Mouse (Mus musculus): ENCODE data around the gene Masp1.

Gene Masp1

DNA sequence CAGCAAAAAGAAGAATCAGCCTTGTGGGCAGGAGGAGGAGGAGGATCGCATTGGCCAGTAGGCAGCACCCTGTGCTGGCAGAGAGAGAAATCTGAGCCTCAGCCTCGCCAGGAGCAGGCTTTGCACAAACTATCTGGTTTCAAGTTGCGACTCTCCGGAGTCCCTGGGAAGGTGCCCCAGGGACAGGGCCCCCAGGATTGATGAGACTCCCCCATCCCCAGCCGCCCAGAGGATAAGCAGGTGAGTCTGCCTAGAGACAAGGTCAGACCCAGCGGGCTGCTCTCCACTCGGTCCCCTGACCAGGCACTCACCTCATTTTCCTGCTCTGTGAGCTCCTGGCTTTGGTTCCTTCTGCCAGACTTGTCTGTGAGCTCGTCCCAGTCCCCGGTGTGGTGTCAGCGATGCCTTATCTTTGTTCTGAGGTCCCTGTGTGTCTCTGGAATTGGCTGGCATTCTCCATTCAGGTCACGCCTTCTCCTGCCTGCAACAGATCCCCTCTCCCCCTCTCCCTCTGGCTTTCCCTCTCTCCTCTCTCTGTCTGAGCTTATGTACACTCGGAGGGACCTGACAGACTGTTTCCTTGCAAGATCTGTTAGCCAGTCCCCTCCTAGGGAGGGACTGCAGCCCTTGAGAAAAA is at the start of gene Masp1, which contains the start of gene Rtp4:
Gene Masp1 (minus strand): TSS at position 581 of the 637 bp plus-strand sequence.
Gene Rtp4 (plus strand): TSS at position 57 of the 637 bp plus-strand sequence.
- in situ Hi-C loops (cut with MboI, MseI) = no loop called here

DNA sequence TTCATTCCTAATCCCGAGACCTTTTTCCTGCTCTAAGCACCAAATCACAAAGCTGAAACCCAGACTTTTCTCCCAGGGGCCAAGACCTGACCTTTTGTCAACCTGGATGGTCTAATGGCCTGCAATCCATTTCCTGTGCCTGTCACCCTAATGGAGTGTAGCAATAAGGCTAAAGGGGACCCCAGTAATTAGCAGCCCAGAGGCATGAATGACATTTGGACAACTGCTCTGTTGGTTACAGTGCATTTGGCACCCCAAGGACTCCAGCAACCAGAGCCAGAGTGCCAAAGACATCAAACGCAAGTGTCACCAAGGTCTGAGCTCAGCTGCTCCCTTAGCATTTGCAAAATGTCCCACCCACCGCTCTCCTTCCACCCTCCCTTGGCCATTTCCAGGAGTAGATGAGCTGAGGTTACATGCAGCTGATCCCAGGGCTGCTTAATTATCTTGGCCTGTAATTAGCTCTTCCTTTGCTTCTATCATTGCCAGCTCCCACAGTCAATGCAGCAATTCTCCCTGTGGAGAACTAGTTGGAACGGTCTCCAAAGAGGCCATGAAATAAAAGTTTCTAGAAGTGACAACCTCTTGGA is 47.8 kb upstream of the Masp1 start:
- in situ Hi-C loops (cut with MboI, MseI) = no loop called here

DNA sequence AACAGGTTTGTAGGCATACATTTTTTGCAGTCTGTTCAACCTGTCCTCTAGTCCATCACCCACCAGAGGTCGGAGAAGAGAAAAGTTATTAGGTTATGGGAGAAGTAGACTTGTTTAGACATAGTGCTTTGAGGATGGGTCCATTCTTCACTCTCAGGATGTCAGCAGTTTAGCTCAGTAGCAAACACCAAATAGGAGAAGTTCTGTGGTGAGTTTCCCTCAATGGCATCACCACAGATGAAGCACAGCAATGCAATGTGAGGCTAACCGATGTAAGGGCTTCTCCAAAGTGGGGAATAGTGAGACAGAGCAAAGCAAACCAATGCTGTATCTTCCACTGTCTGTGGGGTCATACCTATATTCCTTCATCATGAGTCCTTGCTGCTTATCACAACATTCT is 37.1 kb upstream of the Masp1 start:
- in situ Hi-C loops (cut with MboI, MseI) = no loop called here

DNA sequence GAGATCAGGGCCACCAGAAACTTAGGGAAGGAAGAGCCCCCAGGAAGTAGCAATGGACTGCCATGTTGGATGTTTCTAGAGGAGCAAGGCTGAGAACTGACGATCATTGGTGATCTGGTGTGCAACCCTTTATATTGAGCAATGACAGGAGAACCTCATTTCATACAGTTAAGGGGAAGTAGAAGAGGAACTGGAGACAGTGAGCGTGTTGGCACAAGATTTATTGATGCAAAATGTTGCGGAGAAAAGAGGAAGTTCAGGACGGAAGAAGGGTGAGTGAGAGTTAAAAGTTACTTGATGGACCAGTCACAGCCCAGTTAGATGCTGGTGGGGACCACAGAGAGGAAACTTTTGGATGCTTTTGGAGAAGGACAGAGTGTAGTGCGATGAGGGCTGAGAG is 36.6 kb upstream of the Masp1 start:
- in situ Hi-C loops (cut with MboI, MseI) = no loop called here

DNA sequence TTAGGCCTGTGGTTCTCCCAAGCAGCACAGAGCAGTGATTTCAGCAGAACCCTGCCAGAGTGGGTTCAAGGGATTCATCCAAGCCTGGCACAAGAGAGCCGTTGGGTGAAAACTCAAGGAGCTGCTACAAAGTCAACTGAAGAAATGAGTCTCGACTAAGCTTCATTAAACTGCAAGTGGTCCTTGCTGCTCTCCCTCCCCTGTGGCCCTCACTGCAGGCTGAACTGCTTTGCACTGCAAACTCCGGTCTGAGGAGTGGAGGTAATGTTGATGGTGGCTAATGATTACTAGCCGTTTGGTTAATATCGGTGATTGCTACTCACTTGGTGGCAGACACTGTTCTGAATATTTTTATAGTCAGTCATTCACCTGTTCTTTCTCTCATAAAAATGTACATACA is 34.1 kb upstream of the Masp1 start:
- in situ Hi-C loops (cut with MboI, MseI) = loop anchor here (5.0 kb wide), 1 partner anchor 343 kb away; no protein-coding TSS in a partner anchor

DNA sequence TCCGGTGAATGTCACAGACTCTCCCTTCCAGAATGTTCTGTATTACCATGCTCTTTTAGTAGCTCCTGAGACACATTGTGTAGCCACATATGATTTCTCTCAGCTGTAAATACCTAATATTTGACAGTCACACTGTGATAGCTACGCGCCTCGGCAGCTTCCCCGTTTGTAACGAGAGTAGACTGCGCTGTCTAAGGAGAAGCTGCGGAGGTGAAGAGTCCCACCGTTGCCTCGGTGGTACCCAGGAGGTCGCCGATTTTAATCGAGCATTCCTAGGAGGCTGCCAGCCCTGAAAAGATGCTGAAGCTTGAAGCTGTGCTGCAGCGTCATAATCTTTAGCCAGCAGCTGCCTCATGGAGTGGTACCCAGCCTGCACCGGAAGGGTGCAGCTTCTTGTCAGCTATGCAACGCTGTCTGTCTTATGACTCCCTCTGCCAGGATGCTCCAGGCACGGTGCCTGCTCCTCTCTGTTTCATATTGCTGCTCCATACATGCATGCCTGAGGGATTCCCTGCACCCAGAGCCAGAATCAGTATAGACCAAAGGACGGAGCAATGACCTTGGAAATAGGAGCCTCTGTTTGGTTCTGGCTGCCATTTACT is 30.5 kb upstream of the Masp1 start:
- in situ Hi-C loops (cut with MboI, MseI) = loop anchor here (5.0 kb wide), 1 partner anchor 346 kb away; no protein-coding TSS in a partner anchor

DNA sequence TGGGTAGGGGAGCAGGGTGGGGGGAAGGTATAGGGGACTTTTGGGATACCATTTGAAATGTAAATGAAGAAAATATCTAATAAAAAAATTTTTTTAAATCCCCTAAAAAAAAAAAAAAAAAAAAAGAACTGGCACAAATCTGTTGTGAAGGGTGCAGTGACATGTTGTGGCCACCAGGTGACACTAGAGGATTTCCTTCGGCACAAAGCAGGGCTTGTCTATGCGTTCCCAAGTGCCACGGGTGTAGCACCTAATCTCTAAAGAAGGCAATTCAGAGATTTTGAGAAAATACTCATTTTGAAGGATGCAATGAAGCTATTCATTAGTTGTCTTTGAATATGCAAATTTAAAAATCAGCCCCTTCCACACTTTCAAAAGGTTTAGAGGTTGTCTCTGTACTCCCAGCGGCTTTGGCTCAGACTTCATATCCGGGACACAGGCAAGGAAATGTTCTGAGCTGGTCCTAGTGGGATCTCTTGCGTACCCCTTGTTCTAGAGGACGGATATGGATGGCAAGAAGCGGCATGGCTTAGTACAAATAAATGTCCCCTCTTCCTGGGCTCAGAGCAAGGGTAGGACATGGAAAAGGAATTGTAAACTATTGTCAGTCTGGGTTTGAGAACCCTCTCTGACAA is 29.8 kb upstream of the Masp1 start:
- in situ Hi-C loops (cut with MboI, MseI) = loop anchor here (5.0 kb wide), 1 partner anchor 347 kb away; no protein-coding TSS in a partner anchor

DNA sequence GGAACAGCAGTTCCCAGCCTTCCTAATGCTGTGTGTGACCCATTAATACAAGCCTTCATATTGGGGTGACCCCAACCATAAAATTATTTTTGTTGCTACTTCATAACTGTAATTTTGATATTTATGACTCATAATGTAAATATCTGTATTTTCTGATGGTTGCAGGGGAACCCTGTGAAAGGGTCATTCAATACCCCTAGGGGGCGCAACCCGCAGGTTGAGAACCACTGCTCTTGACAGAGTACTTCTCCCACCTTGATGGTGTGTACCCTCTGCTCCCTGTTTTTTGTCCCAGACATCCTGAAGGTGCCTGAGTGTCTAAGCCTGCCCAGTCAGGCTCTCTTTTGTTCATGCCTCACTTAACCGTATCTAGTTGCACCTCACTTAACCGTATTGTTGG is 27.2 kb upstream of the Masp1 start:
- in situ Hi-C loops (cut with MboI, MseI) = no loop called here

DNA sequence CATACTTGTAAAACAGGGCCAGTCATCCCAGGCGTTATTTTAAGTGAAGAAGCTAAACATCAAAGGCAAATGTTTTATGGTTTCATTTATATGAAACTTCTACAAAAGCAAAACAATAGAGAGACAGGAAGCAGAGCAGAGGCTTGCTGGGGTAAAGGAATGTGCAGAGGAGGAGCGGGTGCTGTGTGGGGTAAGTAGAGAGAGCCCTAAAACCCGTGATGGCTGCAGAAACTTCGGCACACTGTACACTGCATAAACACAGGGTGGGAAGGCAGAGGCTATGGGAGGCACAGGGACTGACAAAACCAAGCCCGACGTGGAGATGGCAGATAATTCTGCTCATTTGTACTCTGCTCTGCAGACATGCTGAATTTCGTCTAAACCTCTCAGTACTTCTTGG is 23.7 kb upstream of the Masp1 start:
- in situ Hi-C loops (cut with MboI, MseI) = no loop called here

DNA sequence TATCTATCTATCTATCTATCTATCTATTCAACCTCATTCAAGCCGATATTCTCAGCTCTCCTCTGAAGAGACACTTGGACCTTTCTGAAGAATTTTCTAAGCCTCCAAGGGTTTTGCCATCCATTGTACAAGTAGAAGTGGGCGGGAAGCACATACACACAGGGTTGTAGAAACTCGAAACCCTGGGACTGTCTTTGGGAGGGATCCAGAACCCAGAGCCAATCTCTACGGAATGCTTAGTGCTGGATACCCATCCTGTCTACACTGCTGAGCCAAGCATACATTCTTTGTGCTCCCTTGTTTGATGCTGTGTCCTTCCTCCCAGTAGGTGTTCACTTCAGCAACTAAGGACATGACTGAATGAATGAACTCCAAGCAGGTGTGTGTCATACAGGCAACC is 22.3 kb upstream of the Masp1 start:
- in situ Hi-C loops (cut with MboI, MseI) = no loop called here

DNA sequence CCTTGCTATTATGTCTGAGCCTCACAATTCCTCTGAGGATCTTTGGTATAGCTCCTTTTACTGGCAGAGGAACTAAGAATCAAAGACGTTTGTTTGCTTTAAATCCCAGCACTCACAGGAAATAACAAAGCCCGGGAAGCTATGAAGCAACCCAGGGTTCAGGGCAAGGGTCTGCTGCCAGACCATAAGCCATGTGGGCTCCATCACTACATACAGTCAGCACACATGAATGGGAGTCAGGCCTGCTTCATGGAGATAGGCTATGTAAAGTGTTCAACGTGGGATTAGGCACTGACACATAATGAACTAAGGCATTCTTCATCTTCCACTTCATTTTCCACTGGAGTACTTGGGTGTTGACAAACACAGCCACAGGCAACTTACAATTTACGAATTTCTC is 20.4 kb upstream of the Masp1 start:
- in situ Hi-C loops (cut with MboI, MseI) = no loop called here

DNA sequence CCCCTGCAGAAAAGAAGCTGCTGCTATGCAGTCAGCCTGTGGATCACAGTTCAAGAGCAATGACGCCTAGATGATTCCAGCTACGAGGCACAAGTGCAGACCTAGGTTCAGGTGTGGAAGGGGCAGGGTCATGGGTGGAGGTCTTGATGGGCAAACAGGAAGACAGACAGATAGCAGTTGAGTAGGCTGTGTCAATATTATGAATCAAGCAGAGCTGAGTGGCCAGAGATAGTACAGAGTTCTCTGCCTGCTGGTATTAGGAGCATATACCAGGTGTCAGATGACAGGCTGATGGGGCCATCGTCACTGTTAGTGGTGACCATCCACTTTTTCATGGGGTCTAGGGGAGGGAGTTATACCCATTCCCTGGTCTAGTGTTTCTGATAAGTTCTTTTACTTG is 13.1 kb upstream of the Masp1 start:
- in situ Hi-C loops (cut with MboI, MseI) = no loop called here

DNA sequence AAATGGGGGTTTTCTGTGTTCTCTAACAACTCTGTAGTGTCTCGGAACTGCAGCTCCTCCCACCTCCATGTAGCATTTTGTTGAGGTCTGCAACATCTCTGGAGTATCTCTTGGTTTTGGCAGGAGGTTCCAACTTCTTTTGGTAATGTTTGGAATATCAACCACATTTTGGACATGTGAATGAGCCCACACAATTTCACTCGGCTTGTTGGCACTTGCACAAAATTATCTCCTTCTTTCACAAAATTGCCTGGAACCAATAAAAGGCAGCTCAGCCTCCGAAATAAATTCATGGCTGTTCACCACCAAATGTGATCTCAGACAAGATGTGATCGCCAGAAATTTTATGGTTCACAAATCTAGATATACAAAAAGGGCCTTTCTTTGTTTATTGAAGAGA is 8.6 kb upstream of the Masp1 start:
- in situ Hi-C loops (cut with MboI, MseI) = no loop called here

DNA sequence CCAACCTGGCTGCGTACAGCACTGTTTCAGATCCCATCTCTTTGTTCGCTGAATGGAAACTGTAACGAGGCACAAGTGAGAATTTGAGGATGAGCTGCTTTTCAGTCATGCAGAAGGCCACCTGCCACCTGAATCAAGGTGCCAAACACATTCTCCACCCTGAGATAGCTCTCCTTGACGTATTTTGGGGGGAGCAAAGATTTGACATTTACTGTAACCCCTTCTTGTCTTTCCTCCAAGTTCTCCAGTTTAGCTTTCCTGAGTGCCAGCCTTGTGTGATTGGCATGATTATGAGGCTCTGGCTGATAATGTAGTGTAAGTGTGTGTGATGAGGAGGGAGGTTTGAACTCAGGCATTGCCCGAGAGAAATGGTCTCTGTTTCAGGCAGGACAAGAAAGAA is 1.5 kb upstream of the Masp1 start:
- in situ Hi-C loops (cut with MboI, MseI) = no loop called here

DNA sequence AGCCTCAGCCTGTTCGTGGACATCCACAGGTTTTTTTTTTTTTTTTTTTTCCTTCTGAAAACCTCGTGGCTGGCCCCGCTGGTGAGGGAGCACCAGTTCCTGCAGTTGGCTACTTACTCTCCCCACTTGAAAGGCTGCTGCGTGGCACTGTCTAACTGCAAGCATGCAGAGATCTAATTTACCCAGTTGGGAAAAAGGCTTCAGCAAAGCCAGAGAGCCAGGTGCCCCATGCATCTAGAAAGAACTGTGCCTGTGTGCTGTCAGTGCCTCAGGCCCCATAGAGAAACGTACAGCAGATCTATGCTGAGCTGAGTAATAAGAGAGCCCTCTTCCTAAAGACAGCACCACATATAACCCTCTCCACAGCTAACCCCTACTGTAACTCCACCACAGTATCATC is 477 bp upstream of the Masp1 start:
- in situ Hi-C loops (cut with MboI, MseI) = no loop called here

DNA sequence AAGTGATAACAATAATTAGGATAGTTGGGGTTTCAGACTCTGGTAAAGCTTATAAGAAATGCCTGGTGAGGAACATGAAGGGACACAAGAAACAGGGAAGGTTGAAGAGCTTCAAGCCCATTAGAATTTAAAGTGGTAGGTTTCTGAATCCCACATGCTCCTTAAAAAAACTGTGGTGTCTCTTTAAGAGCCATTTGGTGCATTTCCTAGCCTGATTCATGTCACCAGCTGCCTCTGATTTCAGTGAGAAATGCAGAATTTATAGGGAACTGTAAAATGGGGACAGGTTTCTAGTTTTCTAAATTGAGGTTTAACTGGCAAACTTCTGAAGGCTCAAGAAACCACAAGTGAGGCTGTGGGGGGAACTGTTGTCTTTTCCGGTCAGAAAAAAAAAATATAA is 844 bp downstream of the Masp1 start:
- in situ Hi-C loops (cut with MboI, MseI) = no loop called here

DNA sequence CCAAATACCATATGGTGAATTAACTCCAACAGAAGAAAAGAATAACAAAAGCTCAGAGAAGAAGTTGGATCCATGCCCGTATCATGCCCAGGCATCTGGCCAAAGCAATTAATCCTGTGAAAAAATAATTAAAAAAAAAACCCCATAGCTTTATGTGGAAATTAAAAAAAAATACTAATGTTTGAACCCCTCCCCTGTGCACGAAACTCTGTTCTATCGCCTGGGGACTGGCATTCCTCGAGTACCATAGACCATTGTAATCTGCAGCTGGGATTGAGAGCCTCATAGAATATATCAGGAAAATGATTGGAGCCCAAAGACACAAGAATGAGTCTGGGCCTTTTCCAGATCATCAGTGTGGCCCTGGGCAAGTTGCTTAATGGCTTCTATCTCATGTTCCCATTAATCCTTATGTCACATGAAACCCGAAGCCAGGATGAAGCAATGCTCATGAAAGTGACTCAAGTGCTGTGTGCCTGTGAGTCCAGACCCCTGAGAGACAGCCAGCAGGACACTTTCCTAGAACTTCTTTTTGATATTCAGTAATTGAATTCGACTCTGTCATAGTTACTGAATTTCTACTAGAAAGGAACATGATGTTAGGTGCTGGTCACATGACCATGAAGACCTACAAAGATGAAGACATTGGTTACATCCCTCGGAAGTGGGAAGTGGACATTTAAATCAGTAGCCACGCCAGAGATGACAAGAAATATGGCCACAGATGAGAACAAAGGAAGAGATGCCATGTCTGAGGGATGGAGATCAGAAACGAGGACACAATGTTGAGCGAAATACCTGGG is 1.8 kb downstream of the Masp1 start:
- in situ Hi-C loops (cut with MboI, MseI) = no loop called here

DNA sequence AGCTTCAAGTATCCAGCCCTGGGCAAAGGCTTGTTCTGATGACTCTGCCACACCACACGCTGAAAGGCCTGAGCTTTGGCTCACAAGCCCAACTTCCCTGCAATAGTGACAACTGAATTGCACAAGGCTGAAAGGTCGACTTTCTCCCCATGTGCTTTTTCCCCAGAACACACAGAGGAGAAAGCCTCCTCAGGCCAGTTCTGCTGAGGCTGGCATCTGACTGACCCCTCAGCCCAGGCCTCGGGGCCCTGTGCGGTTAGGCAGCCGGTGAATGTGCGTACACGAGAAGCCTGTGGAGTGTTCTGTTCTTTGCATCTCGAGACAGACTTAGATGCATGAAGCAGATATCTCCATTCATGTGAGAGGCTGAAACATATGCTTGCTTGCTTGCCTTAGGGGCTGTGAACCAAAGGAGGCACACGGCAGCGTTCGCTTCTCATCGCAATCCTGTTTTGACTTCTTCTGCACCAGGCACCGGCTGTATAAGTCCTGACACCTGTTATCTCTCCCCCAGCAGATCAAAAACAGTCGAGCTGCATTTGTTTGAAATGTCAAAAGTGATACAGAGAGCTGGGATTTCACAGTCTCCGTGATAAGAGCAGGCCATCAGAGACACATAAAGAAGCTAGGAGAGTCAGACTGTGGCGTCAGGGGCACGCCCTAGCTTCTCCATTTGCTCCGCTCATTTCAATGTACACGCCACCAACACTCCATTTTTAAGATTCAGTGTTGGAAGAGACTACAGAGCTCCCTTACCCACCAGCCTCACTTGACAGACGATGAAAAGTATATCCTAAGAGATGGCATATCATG is 2.7 kb downstream of the Masp1 start:
- in situ Hi-C loops (cut with MboI, MseI) = no loop called here

DNA sequence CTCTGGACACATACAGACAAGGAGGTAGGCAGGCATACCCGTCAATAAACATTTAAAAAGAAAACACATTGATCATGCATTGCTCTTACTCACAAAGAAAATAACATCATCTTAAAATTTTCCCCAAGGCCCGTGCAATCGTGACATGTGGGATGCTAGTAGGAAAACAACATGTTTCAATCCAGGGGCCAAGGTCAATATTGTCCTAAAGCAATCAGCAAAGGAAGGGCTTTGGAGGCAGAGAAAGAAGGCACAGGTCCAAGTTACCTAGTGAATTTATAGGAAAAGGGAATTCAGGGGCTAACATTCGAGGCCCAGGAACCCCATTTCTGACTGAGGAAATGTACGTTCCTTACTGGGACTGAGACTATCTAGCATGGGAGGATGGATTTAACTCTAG is 3.4 kb downstream of the Masp1 start:
- in situ Hi-C loops (cut with MboI, MseI) = no loop called here

DNA sequence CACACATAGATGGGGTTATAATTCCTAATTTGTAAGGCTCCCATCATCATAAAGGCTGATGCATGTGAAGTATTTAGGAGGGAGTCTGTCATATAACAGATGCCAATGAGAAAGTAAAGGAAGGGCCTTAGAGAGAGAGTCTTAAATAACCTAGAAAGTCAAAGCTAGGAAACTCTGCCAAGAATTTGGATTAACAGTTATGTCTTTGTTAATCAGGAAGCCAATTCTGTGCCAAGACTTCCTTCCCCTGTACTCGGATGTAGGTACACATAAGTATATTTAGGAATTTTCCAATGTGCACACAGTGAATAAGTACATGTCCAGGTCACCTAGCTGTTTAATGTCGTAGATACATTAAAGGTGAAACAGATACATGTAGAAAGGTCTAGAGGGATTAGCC is 4.0 kb downstream of the Masp1 start:
- in situ Hi-C loops (cut with MboI, MseI) = no loop called here

DNA sequence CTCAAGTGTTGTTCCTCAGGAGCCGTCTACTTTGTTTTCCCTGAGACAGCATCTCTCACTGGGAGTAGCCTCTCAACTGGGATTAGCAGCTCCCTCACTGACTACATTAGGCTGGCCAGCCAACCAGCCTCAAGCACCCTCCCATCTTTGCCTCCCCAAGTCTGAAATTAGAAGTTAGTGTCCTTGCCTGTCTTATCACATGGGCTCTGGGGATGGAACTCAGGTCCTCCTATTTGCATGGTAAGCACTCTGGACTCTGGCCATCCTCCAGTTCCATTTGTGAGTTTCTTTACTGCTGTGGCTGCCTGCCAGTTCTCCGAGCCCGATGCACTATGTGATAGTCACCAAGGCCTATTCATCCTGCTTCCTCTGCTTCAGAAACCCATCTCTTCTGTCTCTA is 4.8 kb downstream of the Masp1 start:
- in situ Hi-C loops (cut with MboI, MseI) = no loop called here

All from T-helper 2 cell (primary cell).